Mouse (Mus musculus) lung, adult 18-20 months (tissue): Measurements from ENCODE around the gene Tmem208.
A peak's percentile ranks its signal among the peaks of the same experiment; 100 is the strongest.

Experiments used
- DNase-seq, 2 experiments: peaks; one replicate each; pipeline ENCODE4 v3.0.0; 2022; ENCODE audit warnings: mixed read lengths in 2 of 2

The Tmem208 gene

GRCm38 (mm10) chr8:105298351-105299252, 27.6 kb upstream of the Tmem208 start:
- DNase-seq = no peak

GRCm38 (mm10) chr8:105299962-105300361, 26.2 kb upstream of the Tmem208 start:
- no peak for DNase-seq

GRCm38 (mm10) chr8:105303396-105303795, 22.8 kb upstream of the Tmem208 start:
- no peak for DNase-seq

- peak in 1 of 2 experiments; percentile 34 for DNase-seq
These were observed 22.3 kb upstream of the Tmem208 start for GRCm38 (mm10) chr8:105303874-105304273.

GRCm38 (mm10) chr8:105304325-105305210, 21.6 kb upstream of the Tmem208 start:
- DNase-seq = no peak

- peak; percentile 90 to 93 for DNase-seq
These were observed 20.7 kb upstream of the Tmem208 start, which contains the start of gene Elmo3 for GRCm38 (mm10) chr8:105305211-105306145. TSS of gene Elmo3 (plus strand) at chr8:105305601.

- DNase-seq = no peak
These were observed 19.9 kb upstream of the Tmem208 start for GRCm38 (mm10) chr8:105306146-105306691.

- no peak for DNase-seq
These were observed 18.5 kb upstream of the Tmem208 start for GRCm38 (mm10) chr8:105307670-105308069.

GRCm38 (mm10) chr8:105308428-105308827, 17.7 kb upstream of the Tmem208 start:
- no peak for DNase-seq

GRCm38 (mm10) chr8:105309142-105309847, 16.9 kb upstream of the Tmem208 start:
- no peak for DNase-seq

GRCm38 (mm10) chr8:105310118-105310517, 16.0 kb upstream of the Tmem208 start:
- no peak for DNase-seq

GRCm38 (mm10) chr8:105311718-105312117, 14.4 kb upstream of the Tmem208 start:
- no peak for DNase-seq

GRCm38 (mm10) chr8:105312891-105313481, 13.2 kb upstream of the Tmem208 start:
- DNase-seq = no peak

- DNase-seq = no peak
These were observed 12.3 kb upstream of the Tmem208 start for GRCm38 (mm10) chr8:105313622-105314402.

GRCm38 (mm10) chr8:105315073-105315769, 10.9 kb upstream of the Tmem208 start:
- peak in 1 of 2 experiments; percentile 44 for DNase-seq

- DNase-seq = peak; percentile 84 to 89
These were observed 8.2 kb upstream of the Tmem208 start for GRCm38 (mm10) chr8:105317941-105318340.

GRCm38 (mm10) chr8:105318662-105319190, 7.4 kb upstream of the Tmem208 start:
- DNase-seq = peak; percentile 59 to 78

- no peak for DNase-seq
These were observed 3.0 kb upstream of the Tmem208 start for GRCm38 (mm10) chr8:105323183-105323582.

GRCm38 (mm10) chr8:105325641-105326093, 487 bp upstream of the Tmem208 start:
- DNase-seq = no peak
